Mouse (Mus musculus): ENCODE results near the gene Capg.
"Not testable (repeated sequence)": the region's sequence is repeated elsewhere in the genome, so short reads cannot be mapped to it uniquely, and the experiment has no call there.

Capg gene

GRCm38 (mm10) chr6:72532580-72532979 is 11.6 kb upstream of the Capg start:
- in situ Hi-C loops (cut with MboI), result no loop called here

GRCm38 (mm10) chr6:72533555-72533954 is 10.6 kb upstream of the Capg start:
- in situ Hi-C loops (cut with MboI), result not testable (repeated sequence)

GRCm38 (mm10) chr6:72534035-72534809 is 10.0 kb upstream of the Capg start:
- in situ Hi-C loops (cut with MboI), result no loop called here

GRCm38 (mm10) chr6:72535165-72535564 is 9.0 kb upstream of the Capg start:
- in situ Hi-C loops (cut with MboI), result no loop called here

GRCm38 (mm10) chr6:72537998-72538500 is 6.1 kb upstream of the Capg start:
- in situ Hi-C loops (cut with MboI), result no loop called here

GRCm38 (mm10) chr6:72538562-72539031 is 5.6 kb upstream of the Capg start:
- in situ Hi-C loops (cut with MboI), result no loop called here

- in situ Hi-C loops (cut with MboI), result no loop called here
Observed at GRCm38 (mm10) chr6:72543265-72543850, 833 bp upstream of the Capg start.

GRCm38 (mm10) chr6:72545377-72545776 is 1.2 kb downstream of the Capg start:
- in situ Hi-C loops (cut with MboI), result no loop called here

GRCm38 (mm10) chr6:72547121-72547520 is 2.9 kb downstream of the Capg start:
- in situ Hi-C loops (cut with MboI), result no loop called here

- in situ Hi-C loops (cut with MboI), result no loop called here
Observed at GRCm38 (mm10) chr6:72547862-72548261, 3.7 kb downstream of the Capg start.

GRCm38 (mm10) chr6:72549041-72549580 is 4.9 kb downstream of the Capg start:
- in situ Hi-C loops (cut with MboI), result no loop called here

- in situ Hi-C loops (cut with MboI), result no loop called here
Observed at GRCm38 (mm10) chr6:72550025-72550424, 5.8 kb downstream of the Capg start.

GRCm38 (mm10) chr6:72550503-72551100 is 6.4 kb downstream of the Capg start:
- in situ Hi-C loops (cut with MboI), result no loop called here

- in situ Hi-C loops (cut with MboI), result no loop called here
Observed at GRCm38 (mm10) chr6:72552171-72553078, 8.2 kb downstream of the Capg start.

GRCm38 (mm10) chr6:72553079-72553412 is 8.9 kb downstream of the Capg start:
- in situ Hi-C loops (cut with MboI), result no loop called here

- in situ Hi-C loops (cut with MboI), result loop anchor here (10.0 kb wide), 1 partner anchor 136 kb away; no protein-coding TSS in a partner anchor
Observed at GRCm38 (mm10) chr6:72560801-72561200, 16.6 kb downstream of the Capg start.

GRCm38 (mm10) chr6:72562486-72562885 is 18.3 kb downstream of the Capg start:
- in situ Hi-C loops (cut with MboI), result loop anchor here (10.0 kb wide), 1 partner anchor 138 kb away; no protein-coding TSS in a partner anchor

- in situ Hi-C loops (cut with MboI), result loop anchor here (10.0 kb wide), 1 partner anchor 138 kb away; no protein-coding TSS in a partner anchor
Observed at GRCm38 (mm10) chr6:72562894-72563293, 18.7 kb downstream of the Capg start.

- in situ Hi-C loops (cut with MboI), result loop anchor here (10.0 kb wide), 1 partner anchor 141 kb away; no protein-coding TSS in a partner anchor
Observed at GRCm38 (mm10) chr6:72565506-72565905, 21.3 kb downstream of the Capg start.

GRCm38 (mm10) chr6:72566044-72566443 is 21.9 kb downstream of the Capg start:
- in situ Hi-C loops (cut with MboI), result loop anchor here (10.0 kb wide), 1 partner anchor 141 kb away; no protein-coding TSS in a partner anchor

- in situ Hi-C loops (cut with MboI), result loop anchor here (10.0 kb wide), 1 partner anchor 143 kb away; no protein-coding TSS in a partner anchor
Observed at GRCm38 (mm10) chr6:72567508-72567907, 23.3 kb downstream of the Capg start.
